Mouse (Mus musculus) adrenal gland, adult 8-10 months (tissue): ENCODE results near the gene Tfpi. TPM values are rescaled to one million over a fixed set of nuclear protein-coding genes. Genes with fewer than 3 reads are reported as not detected.
"Not testable (repeated sequence)": the region's sequence is repeated elsewhere in the genome, so short reads cannot be mapped to it uniquely, and the experiment has no call there.

Experiments used
- DNase-seq: peaks from one replicate; pipeline ENCODE4 v3.0.0; 2022
- total RNA-seq, 4 experiments: library from RNA; stranded (reverse); gene quantifications; 2 replicates each; pipeline ENCODE4 v1.2.4; 2022

Gene Tfpi
- total RNA-seq, 4 experiments from 2014 or later = 49.3 to 79.9 (median 60.1) TPM

GRCm38 (mm10) chr2:84473941-84474530, 2.5 kb downstream of the Tfpi start:
- no peak for DNase-seq

GRCm38 (mm10) chr2:84467391-84467790, 9.2 kb downstream of the Tfpi start:
- DNase-seq = no peak

- DNase-seq = no peak
Observed at GRCm38 (mm10) chr2:84464956-84465355, 11.6 kb downstream of the Tfpi start.

GRCm38 (mm10) chr2:84462411-84462810, 14.2 kb downstream of the Tfpi start:
- no peak for DNase-seq

GRCm38 (mm10) chr2:84459651-84460177, 16.9 kb downstream of the Tfpi start:
- no peak for DNase-seq

GRCm38 (mm10) chr2:84457221-84457620, 19.4 kb downstream of the Tfpi start:
- DNase-seq = no peak

GRCm38 (mm10) chr2:84455236-84455799, 21.3 kb downstream of the Tfpi start:
- no peak for DNase-seq

- no peak for DNase-seq
Observed at GRCm38 (mm10) chr2:84454551-84455235, 21.9 kb downstream of the Tfpi start.

- DNase-seq = no peak
Observed at GRCm38 (mm10) chr2:84454051-84454450, 22.5 kb downstream of the Tfpi start.

- no peak for DNase-seq
Observed at GRCm38 (mm10) chr2:84445499-84445898, 31.1 kb downstream of the Tfpi start.

GRCm38 (mm10) chr2:84441940-84442339, 34.6 kb downstream of the Tfpi start:
- DNase-seq = no peak

- no peak for DNase-seq
Observed at GRCm38 (mm10) chr2:84429724-84430123, 46.9 kb downstream of the Tfpi start.

GRCm38 (mm10) chr2:84428836-84429235, 47.7 kb downstream of the Tfpi start:
- no peak for DNase-seq

- no peak for DNase-seq
Observed at GRCm38 (mm10) chr2:84426531-84426930, 50.0 kb downstream of the Tfpi start.

- DNase-seq = peak; percentile 61
Observed at GRCm38 (mm10) chr2:84425138-84425537, 51.4 kb downstream of the Tfpi start, which contains the start of gene Calcrl. Gene Calcrl (minus strand): TSS chr2:84425411.

- DNase-seq = no peak
Observed at GRCm38 (mm10) chr2:84416501-84416900, 60.1 kb downstream of the Tfpi start.

- no peak for DNase-seq
Observed at GRCm38 (mm10) chr2:84409796-84410592, 66.6 kb downstream of the Tfpi start.

- DNase-seq = no peak
Observed at GRCm38 (mm10) chr2:84404834-84405233, 71.7 kb downstream of the Tfpi start.

- no peak for DNase-seq
Observed at GRCm38 (mm10) chr2:84402713-84403112, 73.9 kb downstream of the Tfpi start.

- no peak for DNase-seq
Observed at GRCm38 (mm10) chr2:84396557-84396956, 80.0 kb downstream of the Tfpi start.

GRCm38 (mm10) chr2:84393236-84393635, 83.3 kb downstream of the Tfpi start:
- no peak for DNase-seq

GRCm38 (mm10) chr2:84389075-84389474, 87.5 kb downstream of the Tfpi start:
- no peak for DNase-seq

- DNase-seq = not testable (repeated sequence)
Observed at GRCm38 (mm10) chr2:84388537-84388936, 88.0 kb downstream of the Tfpi start.
